Mouse (Mus musculus) erythroid progenitor cell, adult 5-6 weeks (primary cell): ENCODE measurements at regions not wholly inside any gene's neighbourhood (a gene's known extent, or its start where the extent isn't known, plus 50 kb on each side); places are given as distances from the start of the nearest gene placed in this dataset.

Experiments
- ATAC-seq: replicated peaks from 2 replicates; pipeline ENCODE4 v1.8.0; 2016; ENCODE audit warnings: moderate number of reproducible peaks, mild to moderate bottlenecking, moderate TSS enrichment, inconsistent platforms; ENCODE audit not compliant: poor library complexity, low FRiP score, severe bottlenecking

DNA sequence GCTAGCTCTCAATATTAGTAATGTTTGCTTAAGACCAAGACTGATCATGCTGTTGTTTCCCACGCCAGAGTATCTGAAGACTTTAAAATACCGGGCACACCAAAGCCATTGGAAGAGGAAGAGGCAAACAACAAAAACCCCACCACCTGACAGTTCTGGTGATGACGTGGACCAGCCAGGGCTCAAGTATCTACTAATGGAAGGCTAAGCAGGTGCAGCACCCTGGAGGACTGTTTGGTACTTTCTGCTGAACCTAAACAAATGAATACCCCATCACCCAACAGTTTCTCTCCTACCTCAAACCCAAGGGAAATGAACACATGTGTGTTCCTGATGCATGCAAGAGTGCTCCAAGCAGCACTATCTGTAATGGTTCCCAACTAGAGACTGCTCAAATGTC lies 160.3 kb upstream of the Prdm1 start:
- ATAC-seq, result no peak

DNA sequence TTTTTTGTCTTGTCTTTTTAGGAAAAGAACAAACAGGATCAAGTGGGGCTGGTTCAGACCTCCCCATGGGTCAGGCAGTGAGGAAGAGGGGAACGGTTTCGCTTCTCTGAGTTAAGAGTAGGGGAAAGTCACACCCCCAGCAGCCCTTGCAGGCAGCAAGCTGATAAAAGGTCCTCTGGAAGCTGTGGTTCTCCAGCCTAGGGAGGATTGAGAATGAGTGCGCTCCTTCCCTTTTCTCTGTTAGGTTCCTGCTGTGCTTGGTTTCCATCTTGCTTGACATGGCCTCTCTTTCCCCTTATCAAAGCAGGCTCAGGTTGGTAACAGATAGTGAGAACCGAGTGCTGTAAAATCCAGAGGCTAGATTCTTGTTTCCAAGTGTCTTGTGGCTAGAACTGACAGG lies 157.8 kb upstream of the Prdm1 start:
- ATAC-seq, result no peak

DNA sequence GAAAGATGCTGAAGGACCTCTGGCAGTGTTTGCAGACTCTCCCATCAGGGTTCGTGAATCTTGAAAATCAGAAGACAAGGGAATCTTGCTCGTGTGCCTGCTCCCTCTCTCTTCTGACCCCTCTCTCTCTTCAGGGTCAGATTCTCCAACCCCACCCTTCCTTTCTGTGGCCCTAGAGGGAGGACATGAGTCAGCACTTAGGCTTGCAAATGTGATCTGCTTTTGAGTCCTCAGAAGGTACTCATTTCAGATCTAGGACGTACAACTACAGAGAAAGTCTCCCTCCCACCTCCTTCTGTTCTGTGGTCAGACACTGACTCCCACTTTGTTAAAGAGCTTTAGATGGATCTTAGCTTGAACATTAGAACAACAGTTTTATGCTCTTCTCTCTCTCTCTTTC lies 156.9 kb upstream of the Prdm1 start:
- no peak for ATAC-seq

GRCm38 (mm10) chr10:44676506-44676905 lies 148.2 kb upstream of the Prdm1 start:
- ATAC-seq, result no peak

GRCm38 (mm10) chr10:44665509-44666144 lies 137.3 kb upstream of the Prdm1 start:
- no peak for ATAC-seq

- no peak for ATAC-seq
Measured at GRCm38 (mm10) chr10:44659499-44659898, 131.2 kb upstream of the Prdm1 start.

DNA sequence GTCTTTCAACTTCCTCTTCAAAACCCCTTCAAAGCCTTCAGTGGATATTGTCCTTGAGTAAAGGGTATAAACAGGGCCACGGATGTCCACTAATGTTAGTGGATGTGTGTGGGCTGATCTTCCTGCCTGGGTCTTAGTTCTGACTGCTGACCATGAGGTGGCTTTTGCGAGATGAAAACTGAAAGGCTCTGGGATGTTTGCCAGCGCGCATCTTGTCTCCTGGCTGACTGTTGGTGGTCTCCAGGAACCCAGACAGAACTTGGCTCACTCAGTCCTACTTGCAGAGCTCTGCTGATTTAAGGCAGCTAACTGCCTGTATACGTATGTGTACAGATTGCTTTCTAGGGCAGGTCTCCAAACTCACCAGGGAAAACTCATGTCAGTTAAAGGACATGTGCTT lies 125.5 kb upstream of the Prdm1 start:
- ATAC-seq, result no peak

- ATAC-seq, result no peak
Measured at GRCm38 (mm10) chr10:44647021-44647420, 118.7 kb upstream of the Prdm1 start.

DNA sequence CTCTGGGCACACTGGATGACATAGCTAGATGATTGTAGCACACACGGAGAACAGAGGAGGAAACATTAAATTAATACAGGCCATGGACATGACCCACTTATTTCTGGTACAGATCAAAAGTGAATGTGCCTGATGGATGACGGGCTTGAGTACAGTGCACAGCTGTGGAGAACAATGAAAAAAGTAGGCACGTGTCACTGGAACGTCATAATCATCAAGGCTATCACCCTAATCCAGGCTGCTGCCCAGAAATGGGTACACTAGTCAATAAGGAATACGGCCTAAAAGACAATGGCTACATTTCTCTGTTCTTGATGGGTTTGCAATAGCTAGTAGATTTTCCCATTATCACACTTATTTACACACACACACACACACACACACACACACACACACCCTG lies 118.3 kb upstream of the Prdm1 start:
- ATAC-seq, result no peak

DNA sequence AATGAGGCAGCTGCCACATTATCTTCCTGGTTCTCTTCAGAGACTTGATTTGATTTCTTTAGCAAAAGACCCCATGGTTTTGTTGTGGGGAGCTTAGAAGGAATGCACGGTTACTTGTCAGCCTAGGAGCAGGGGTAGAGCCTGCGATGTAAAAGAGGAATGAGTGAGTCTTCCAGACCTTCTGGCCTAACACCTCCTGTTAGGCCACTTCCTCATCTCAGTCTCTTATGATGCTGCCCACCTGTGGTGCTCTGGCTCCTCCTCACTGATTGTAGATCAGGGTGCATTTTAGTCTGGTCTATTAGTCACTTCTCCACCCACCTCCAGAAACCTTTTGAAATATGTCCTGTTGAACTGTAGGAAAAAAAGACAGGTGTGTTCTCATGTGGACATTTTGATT lies 113.3 kb upstream of the Prdm1 start:
- ATAC-seq, result no peak

- ATAC-seq, result no peak
Measured at GRCm38 (mm10) chr10:44640620-44641019, 112.3 kb upstream of the Prdm1 start.

DNA sequence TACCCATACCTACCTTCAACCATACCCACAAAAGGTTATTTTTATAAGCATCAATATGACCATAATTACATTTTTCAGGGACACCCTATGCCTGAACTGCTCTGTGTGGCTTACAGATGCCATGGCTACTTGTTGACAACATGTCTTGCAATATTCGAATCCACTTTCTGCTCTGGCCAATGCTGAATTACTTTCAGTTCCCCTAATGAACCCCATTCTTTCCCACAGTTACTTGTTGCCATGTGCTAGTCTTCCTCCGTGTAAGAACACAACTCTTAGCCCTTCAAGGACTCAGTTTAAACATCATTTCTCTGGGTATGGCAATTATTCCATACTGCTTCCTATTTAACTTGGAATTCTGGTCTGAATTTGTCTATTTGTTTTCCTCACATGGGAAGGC lies 110.4 kb upstream of the Prdm1 start:
- ATAC-seq, result no peak

DNA sequence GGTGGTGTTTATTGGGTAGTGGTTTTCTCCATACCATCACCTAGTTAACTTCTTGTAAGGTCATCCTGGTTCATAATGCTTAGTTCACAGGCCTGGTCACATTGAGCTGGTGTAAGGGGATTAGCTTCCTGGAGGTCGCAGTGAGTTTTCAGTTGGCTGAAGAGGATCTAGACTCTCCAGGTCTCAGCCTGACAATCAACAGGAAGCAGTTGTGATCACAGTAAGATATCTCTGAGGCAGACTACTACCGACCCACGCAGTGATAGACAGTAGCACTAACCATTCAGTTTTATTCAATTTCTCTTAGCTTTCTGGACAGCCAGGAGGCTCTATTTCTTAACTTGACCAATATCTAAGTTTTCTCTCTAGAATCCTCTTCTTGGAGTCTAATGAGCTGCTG lies 108.5 kb upstream of the Prdm1 start:
- no peak for ATAC-seq

DNA sequence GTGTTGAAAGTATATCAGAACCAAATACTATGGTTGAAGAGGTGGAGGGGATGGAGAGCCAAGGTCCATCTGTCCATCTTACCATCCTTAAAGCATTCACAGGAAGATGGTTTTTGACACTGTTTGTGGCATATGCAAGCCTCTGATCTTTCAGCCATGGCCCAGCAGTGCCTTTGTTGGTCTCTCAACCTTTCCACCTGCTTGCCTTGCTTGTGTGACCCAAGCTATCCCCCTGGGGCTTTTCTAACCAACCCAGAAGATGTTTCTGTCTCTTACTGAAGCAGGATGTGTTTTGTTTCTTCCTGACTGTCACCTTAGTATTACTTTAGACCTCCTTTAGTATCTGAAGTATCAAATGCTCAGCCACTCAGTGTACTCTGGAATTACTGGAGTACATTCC lies 107.8 kb upstream of the Prdm1 start:
- no peak for ATAC-seq

- ATAC-seq, result no peak
Measured at GRCm38 (mm10) chr10:44631584-44631983, 103.3 kb upstream of the Prdm1 start.

GRCm38 (mm10) chr10:44630485-44630884 lies 102.2 kb upstream of the Prdm1 start:
- no peak for ATAC-seq

DNA sequence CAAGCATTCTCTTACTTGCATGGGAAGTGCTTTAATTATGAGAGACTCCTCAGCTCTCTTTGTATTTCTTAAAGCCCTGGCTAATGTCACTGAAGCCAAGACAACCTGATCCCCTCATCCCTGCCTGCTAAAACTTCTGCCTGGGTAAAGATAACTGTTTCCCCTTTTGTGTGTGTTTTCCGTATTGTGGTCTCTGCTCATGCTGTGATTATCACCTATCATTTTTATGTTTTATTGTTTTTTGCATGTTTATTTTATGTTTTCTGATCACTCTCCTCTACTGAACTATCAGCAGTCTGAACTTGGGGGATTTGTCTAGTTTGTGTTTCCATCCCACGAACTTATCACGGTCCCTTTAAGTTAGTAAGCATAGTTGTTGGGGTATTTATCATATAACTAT lies 100.1 kb upstream of the Prdm1 start:
- ATAC-seq, result no peak

DNA sequence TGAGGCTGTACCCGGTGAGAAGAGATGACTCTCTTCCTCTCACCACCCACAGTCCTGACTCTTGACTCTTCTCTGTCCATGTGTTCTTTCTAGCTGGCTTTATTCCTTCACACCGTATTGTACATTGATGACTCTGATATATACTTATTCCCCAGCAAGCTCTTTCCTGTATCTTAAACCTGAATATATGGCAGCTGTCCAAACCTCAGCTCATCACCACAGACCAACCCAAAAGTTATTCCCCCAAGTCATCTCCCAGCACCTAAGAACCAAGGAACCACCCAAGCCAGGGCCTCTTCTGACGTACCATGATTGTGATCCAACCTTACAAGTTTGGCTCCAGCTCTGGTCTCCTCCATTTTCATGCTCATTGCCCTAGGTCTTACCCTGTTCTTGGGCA lies 99.1 kb upstream of the Prdm1 start:
- ATAC-seq, result no peak

DNA sequence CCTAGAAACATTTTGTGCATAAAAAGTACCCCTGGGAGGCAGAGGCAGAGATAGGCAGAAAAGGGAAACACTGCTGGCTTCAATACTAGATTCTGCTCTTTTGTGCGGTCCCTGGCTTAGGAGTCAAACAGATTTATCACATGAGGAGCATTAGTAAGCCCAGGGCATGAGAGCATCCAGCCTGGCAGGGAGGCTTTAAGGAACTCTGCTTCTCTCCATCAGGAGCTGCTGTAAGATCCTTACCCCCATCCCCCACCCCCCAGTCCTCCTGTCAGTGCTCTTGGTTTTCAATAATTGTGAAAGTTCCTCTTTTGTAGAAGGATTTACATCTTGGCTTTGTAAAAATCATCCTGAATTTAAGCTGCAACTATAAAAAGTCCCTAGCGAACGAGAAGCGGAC lies 97.2 kb upstream of the Prdm1 start:
- no peak for ATAC-seq

DNA sequence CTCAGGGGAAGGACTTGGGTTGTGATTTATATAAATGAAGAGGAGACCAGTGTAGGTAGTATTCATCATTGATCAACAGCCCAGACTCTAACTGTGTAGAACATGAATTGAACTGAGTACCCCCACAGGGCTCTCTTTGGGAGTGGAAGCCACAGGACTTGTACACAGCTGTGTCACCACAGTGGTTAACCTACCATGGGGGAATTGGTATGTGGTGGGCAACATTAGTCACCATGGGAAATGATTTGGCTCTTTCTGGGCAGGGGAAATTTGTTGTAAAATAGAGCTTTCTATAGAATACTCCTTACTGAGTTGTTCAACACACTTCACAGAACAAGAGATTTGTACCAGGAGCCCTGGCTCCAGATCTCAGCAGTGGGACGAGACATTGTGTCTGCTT lies 87.3 kb upstream of the Prdm1 start:
- no peak for ATAC-seq

DNA sequence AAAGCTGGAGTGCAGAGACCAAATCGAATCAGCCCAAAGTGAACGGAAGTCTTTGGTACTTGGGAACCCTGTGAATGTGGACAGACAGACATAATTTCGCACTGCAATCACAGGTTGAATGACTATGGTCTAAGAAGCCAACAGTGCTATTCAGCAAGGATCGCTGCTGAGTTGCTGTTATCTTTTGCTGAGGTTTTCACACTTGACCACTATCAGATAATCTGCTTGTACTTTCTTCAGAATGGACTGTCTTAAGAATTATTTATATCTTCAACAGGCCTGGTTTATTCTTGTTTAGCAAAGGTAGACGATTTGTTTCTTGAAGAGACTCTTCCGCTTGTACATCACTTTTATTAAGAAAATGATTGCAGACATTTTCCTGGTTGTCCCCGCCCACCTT lies 84.3 kb upstream of the Prdm1 start:
- no peak for ATAC-seq

GRCm38 (mm10) chr10:44611399-44611798 lies 83.1 kb upstream of the Prdm1 start:
- no peak for ATAC-seq

DNA sequence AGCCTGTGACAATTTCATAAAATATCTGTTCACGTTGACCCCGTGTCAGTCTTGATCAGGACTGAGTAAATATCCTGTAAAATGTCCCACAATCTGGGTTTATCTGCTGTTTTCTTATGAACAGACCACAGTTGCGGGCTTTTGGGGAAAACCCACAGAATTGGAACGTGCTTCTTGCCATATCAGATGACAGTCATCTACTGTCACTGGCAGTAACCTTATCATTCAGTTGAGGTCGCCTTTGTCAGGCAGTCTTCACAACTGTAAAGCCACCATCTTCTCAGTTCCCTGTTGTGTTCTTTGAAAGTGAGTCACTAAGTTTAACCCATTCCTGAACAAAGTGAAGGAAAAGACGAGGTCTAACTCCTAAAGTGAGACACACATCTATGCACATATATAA lies 80.9 kb upstream of the Prdm1 start:
- no peak for ATAC-seq
